Mouse (Mus musculus) liver, embryonic 16.5 days (tissue): ENCODE data around the gene Epb41l2. TPM values are rescaled to one million over a fixed set of nuclear protein-coding genes. Genes with fewer than 3 reads are reported as not detected.

ENCODE experiments used
- ATAC-seq: fragments of 200-750 bp; cut with Nextera tagmentation; 2 replicates; pipeline ENCODE4 v1.8.0; 2017; ENCODE audit warnings: low read depth, mild to moderate bottlenecking, moderate number of reproducible peaks, moderate library complexity
- H3K27ac ChIP-seq: fragments of 300-500 bp; sonication (generic); 2 replicates; pipeline ENCODE4 v1.5.1; 2014; ENCODE audit warnings: mild to moderate bottlenecking, low read length
- H3K27me3 ChIP-seq: fragments of 300-500 bp; sonication (generic); 2 replicates; pipeline ENCODE4 v1.6.1; 2014; ENCODE audit warnings: low read depth, low read length, mixed read lengths; ENCODE audit not compliant: control insufficient read depth, insufficient read depth
- H3K36me3 ChIP-seq: fragments of 300-500 bp; sonication (generic); 2 replicates; pipeline ENCODE4 v1.6.1; 2014; ENCODE audit warnings: mild to moderate bottlenecking; ENCODE audit not compliant: control insufficient read depth, insufficient read depth
- H3K4me1 ChIP-seq: fragments of 300-500 bp; sonication (generic); 2 replicates; pipeline ENCODE4 v1.6.1; 2014; ENCODE audit warnings: low read depth, low read length, mixed read lengths; ENCODE audit not compliant: control insufficient read depth
- H3K4me2 ChIP-seq: fragments of 300-500 bp; sonication (generic); 2 replicates; pipeline ENCODE4 v1.6.1; 2014; ENCODE audit warnings: low read depth, low read length, mixed read lengths
- H3K4me3 ChIP-seq: fragments of 300-500 bp; sonication (generic); 2 replicates; pipeline ENCODE4 v1.5.1; 2014; ENCODE audit warnings: low read depth, mild to moderate bottlenecking, low read length
- H3K9ac ChIP-seq: fragments of 300-500 bp; sonication (generic); 2 replicates; pipeline ENCODE4 v1.6.1; 2014; ENCODE audit warnings: low read depth, low read length
- H3K9me3 ChIP-seq: fragments of 300-500 bp; sonication (generic); replicated peaks from 2 replicates; pipeline ENCODE4 v1.6.1; 2016; ENCODE audit warnings: low read length; ENCODE audit not compliant: control insufficient read depth
- WGBS: fragments of 180-500 bp; shearing (Covaris S2); extraction: QIAGEN DNeasy Blood & Tissue Kit; methylation state at CpG from one replicate; pipeline ENCODE4 v1.1.7; 2014; ENCODE audit not compliant: insufficient replicate concordance; 5-methylcytosine and 5-hydroxymethylcytosine counted together
- polyA plus RNA-seq: library from polyadenylated mRNA; unstranded; fragments of >200 nt; fragmentation: Nextera tagmentation; extraction: Ambion mirVana; gene quantifications from 2 replicates; pipeline ENCODE4 v1.2.1, GENCODE M21; 2015

Epb41l2 gene
- polyA plus RNA-seq, 1 experiment from 2014 or later: 11.9 TPM

DNA sequence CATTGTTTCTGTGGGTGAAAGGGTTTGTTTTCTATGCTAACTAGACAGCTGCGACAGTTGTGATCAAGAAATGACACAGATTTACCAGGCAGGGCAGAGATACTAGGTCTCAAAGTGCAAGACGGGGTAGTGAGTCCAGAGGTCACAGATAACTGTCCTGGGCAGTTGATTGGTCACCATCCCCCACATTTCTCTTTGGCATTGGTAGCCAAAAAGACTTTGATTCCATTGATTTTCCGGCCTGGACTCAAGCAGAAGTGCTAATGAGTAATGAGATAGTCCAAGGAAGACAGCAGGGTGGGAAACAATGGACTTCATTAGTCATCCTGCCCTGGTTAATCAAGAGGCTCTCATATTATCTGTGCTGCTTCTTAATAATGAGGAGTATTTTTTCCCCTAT, 160.4 kb downstream of the Epb41l2 start:
- Histone ChIP-seq H3K4me2 (no peak overlapping the region), H3K36me3 (no peaks in the 10 kb centered on the region), H3K27ac (peak overlapping the region; percentile 44; the same call in 1 of the 2 replicates), H3K4me1 (no peaks in the 10 kb centered on the region; the same call in 1 of the 2 replicates), H3K4me3 (no peak overlapping the region), H3K9ac (no peak overlapping the region), H3K9me3 (no peaks in the 10 kb centered on the region), H3K27me3 (no peaks in the 10 kb centered on the region)
- ATAC-seq: peak; percentile 88
- 43% methylated on average over 3 of the region's 3 CpGs for whole genome bisulfite sequencing

- H3K4me1 ChIP-seq: no peaks in the 10 kb centered on the region; the same call in 1 of the 2 replicates
- no peak overlapping the region for H3K4me2 ChIP-seq
- no peaks in the 10 kb centered on the region for H3K36me3 ChIP-seq
- 0 out of 2 replicates have a peak, but pooled peaks have one; percentile 20 for ATAC-seq
- no peak overlapping the region for H3K4me3 ChIP-seq
- H3K27ac ChIP-seq: 0 out of 2 replicates have a peak overlapping the region, but pooled peaks have one; percentile 5
- no peak overlapping the region for H3K9ac ChIP-seq
- WGBS: 60% methylated on average over 5 of the region's 5 CpGs
- no peaks in the 10 kb centered on the region for H3K9me3 ChIP-seq
- H3K27me3 ChIP-seq: no peaks in the 10 kb centered on the region
These were observed 160.8 kb downstream of the Epb41l2 start for GRCm38 (mm10) chr10:25520428-25520827.

DNA sequence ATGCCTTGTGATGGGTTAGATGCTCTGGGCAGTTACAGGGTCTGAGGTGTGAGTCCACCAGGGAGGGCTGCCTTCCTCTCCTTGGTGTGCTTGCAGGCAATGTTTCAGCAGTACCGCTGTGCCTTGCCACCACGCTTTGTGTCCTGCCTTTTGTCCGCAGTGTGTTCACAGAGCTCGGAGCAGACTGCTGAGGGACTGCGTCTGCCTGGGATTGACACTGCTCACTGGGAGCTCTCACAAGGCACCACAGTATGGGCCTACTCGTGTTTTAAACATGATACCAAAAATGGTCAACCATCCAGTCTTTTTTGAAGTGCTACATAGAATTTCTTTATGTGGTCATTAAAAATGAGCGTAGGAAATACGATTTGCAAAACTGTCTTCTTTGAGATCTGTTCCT, 164.1 kb downstream of the Epb41l2 start:
- H3K4me2 ChIP-seq: no peak overlapping the region
- no peaks in the 10 kb centered on the region; the same call in 1 of the 2 replicates for H3K4me1 ChIP-seq
- H3K27me3 ChIP-seq: no peaks in the 10 kb centered on the region
- H3K36me3 ChIP-seq: no peaks in the 10 kb centered on the region
- no peaks in the 10 kb centered on the region for H3K9me3 ChIP-seq
- no peak overlapping the region for H3K27ac ChIP-seq
- no peak overlapping the region for H3K9ac ChIP-seq
- 81% methylated on average over 8 of the region's 8 CpGs for WGBS
- H3K4me3 ChIP-seq: no peak overlapping the region
- no peak for ATAC-seq

- Histone ChIP-seq H3K27me3 (no peaks in the 10 kb centered on the region), H3K27ac (no peak overlapping the region), H3K9ac (no peak overlapping the region), H3K9me3 (no peaks in the 10 kb centered on the region), H3K4me3 (no peak overlapping the region), H3K4me2 (no peak overlapping the region), H3K36me3 (no peaks in the 10 kb centered on the region), H3K4me1 (no peaks in the 10 kb centered on the region)
- 67% methylated on average over 4 of the region's 4 CpGs for WGBS
- ATAC-seq: no peak
These were observed 166.6 kb downstream of the Epb41l2 start for GRCm38 (mm10) chr10:25526156-25526555.

- 56% methylated on average over 4 of the region's 4 CpGs for WGBS
- Histone ChIP-seq H3K4me1 (no peaks in the 10 kb centered on the region), H3K9me3 (no peaks in the 10 kb centered on the region), H3K27ac (no peak overlapping the region), H3K4me3 (no peak overlapping the region), H3K4me2 (no peak overlapping the region), H3K27me3 (no peaks in the 10 kb centered on the region), H3K9ac (no peak overlapping the region), H3K36me3 (no peaks in the 10 kb centered on the region)
- no peak for ATAC-seq
These were observed 167.0 kb downstream of the Epb41l2 start for GRCm38 (mm10) chr10:25526622-25527021.

- H3K27me3 ChIP-seq: no peaks in the 10 kb centered on the region
These were observed 167.5 kb downstream of the Epb41l2 start for GRCm38 (mm10) chr10:25527126-25527525.

GRCm38 (mm10) chr10:25531335-25531734, 171.7 kb downstream of the Epb41l2 start:
- Histone ChIP-seq H3K9me3 (no peaks in the 10 kb centered on the region), H3K27ac (no peak overlapping the region), H3K36me3 (no peaks in the 10 kb centered on the region), H3K27me3 (no peaks in the 10 kb centered on the region), H3K9ac (no peak overlapping the region), H3K4me2 (no peak overlapping the region), H3K4me1 (no peaks in the 10 kb centered on the region), H3K4me3 (no peak overlapping the region)
- ATAC-seq: no peak
- 70% methylated on average over 13 of the region's 13 CpGs for WGBS

More at GRCm38 (mm10) chr10:25527126-25527525, 167.5 kb downstream of the Epb41l2 start:
- Histone ChIP-seq H3K4me1 (no peaks in the 10 kb centered on the region), H3K9me3 (no peaks in the 10 kb centered on the region), H3K27ac (no peak overlapping the region), H3K9ac (no peak overlapping the region), H3K36me3 (no peaks in the 10 kb centered on the region), H3K4me3 (no peak overlapping the region), H3K4me2 (no peak overlapping the region)
- WGBS: 49% methylated on average over 3 of the region's 3 CpGs
- no peak for ATAC-seq

DNA sequence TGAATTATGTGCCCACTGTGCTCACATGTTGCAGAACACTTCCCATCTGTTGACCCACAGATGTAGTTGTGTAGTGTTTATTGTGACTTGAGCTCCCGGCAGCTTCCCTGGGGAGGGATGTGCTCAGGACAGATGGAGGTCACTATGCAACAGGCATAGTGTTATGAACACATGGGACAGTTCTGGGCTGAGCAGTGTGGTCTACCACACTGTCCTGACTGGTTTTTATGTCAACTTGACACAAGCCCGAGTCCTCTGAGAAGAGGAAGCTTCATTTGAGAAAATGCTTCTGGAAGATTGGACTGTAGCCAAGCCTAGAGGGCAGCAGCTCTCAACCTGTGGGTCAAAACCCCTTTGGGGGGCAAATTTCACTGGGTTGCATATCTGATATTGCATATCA, 173.5 kb downstream of the Epb41l2 start:
- no peaks in the 10 kb centered on the region for H3K27me3 ChIP-seq
- no peak overlapping the region for H3K9ac ChIP-seq
- no peak overlapping the region for H3K4me3 ChIP-seq
- no peak for ATAC-seq
- no peaks in the 10 kb centered on the region for H3K9me3 ChIP-seq
- 0 out of 2 replicates have a peak overlapping the region, but pooled peaks have one; percentile 7 for H3K4me2 ChIP-seq
- no peaks in the 10 kb centered on the region for H3K36me3 ChIP-seq
- WGBS: 44% methylated on average over 2 of the region's 2 CpGs
- H3K4me1 ChIP-seq: no peaks in the 10 kb centered on the region
- H3K27ac ChIP-seq: no peak overlapping the region

- no peak overlapping the region for H3K9ac ChIP-seq
- H3K9me3 ChIP-seq: no peaks in the 10 kb centered on the region
- H3K4me1 ChIP-seq: no peaks in the 10 kb centered on the region
- 57% methylated on average over 9 of the region's 9 CpGs for WGBS
- H3K4me3 ChIP-seq: peak overlapping the region; percentile 53
- H3K27me3 ChIP-seq: no peaks in the 10 kb centered on the region
- no peak for ATAC-seq
- no peak overlapping the region for H3K27ac ChIP-seq
- no peaks in the 10 kb centered on the region for H3K36me3 ChIP-seq
- H3K4me2 ChIP-seq: peak overlapping the region; percentile 43
These were observed 174.1 kb downstream of the Epb41l2 start for GRCm38 (mm10) chr10:25533513-25534246.
